Mouse (Mus musculus) forebrain, embryonic 14.5 days (tissue): ENCODE measurements at regions not wholly inside any gene's neighbourhood (a gene's known extent, or its start where the extent isn't known, plus 50 kb on each side); places are given as distances from the start of the nearest gene placed in this dataset.

Experiments used
- ATAC-seq: fragments of 200-750 bp; cut with Nextera tagmentation; 2 replicates; pipeline ENCODE4 v1.8.0; 2017; ENCODE audit warnings: mild to moderate bottlenecking, moderate library complexity
- DNase-seq: peaks from one replicate; pipeline ENCODE4 v3.0.0-alpha.2; 2015; ENCODE audit warnings: low spot score
- H3K27ac ChIP-seq: fragments of 300-500 bp; sonication (generic); 2 replicates; pipeline ENCODE4 v1.5.1; 2014; ENCODE audit warnings: low read depth, mild to moderate bottlenecking, control low read depth, low read length, moderate library complexity
- H3K27me3 ChIP-seq: fragments of 300-500 bp; sonication (generic); replicated peaks from 2 replicates; pipeline ENCODE4 v1.6.1; 2014; ENCODE audit warnings: low read length, control low read depth, mixed read lengths; ENCODE audit not compliant: control insufficient read depth, insufficient read depth
- H3K36me3 ChIP-seq: fragments of 300-500 bp; sonication (generic); 2 replicates; pipeline ENCODE4 v1.6.1; 2014; ENCODE audit warnings: low read length, control low read depth; ENCODE audit not compliant: control insufficient read depth, insufficient read depth
- H3K4me1 ChIP-seq: fragments of 300-500 bp; sonication (generic); 2 replicates; pipeline ENCODE4 v1.6.1; 2014; ENCODE audit warnings: antibody characterized with exemption, low read length, control low read depth; ENCODE audit not compliant: control insufficient read depth, insufficient read depth
- H3K4me2 ChIP-seq: fragments of 300-500 bp; sonication (generic); 2 replicates; pipeline ENCODE4 v1.6.1; 2014; ENCODE audit warnings: mild to moderate bottlenecking, control low read depth, low read length
- H3K4me3 ChIP-seq: fragments of 300-500 bp; sonication (generic); 2 replicates; pipeline ENCODE4 v1.5.1; 2014; ENCODE audit warnings: low read depth, low read length, control low read depth
- H3K9ac ChIP-seq: fragments of 300-500 bp; sonication (generic); 2 replicates; pipeline ENCODE4 v1.6.1; 2014; ENCODE audit warnings: mild to moderate bottlenecking, low read length, control low read depth, moderate library complexity
- H3K9me3 ChIP-seq: fragments of 300-500 bp; sonication (generic); replicated peaks from 2 replicates; pipeline ENCODE4 v1.6.1; 2016; ENCODE audit warnings: low read length, control low read depth, mixed read lengths; ENCODE audit not compliant: control insufficient read depth
- WGBS: fragments of 180-500 bp; shearing (Covaris S2); extraction: QIAGEN DNeasy Blood & Tissue Kit; methylation state at CpG from one replicate; pipeline ENCODE4 v1.1.7; 2014; 5-methylcytosine and 5-hydroxymethylcytosine counted together

DNA sequence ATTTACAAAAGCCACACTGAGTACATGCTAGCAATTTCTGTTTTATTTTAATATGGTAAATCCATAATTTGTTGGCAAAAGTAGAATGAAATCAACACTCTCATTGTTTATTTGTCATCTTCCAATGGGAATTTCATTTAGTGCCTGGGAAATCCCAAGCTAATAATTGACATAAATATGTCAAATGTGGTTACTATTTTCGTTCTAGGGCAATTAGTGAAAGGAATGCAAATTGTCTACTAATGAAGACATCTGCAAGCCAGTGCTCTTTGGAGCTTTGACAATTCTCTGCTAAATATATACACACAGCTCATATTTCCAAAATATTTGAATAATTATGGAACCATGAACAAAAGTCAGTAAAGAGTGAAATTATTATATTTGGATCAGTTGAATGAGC is 134.8 kb upstream of the 4933436I01Rik start:
- Histone ChIP-seq H3K9ac (no peak overlapping the region), H3K4me3 (no peak overlapping the region), H3K4me2 (no peak overlapping the region), H3K4me1 (no peaks in the 10 kb centered on the region), H3K27ac (no peak overlapping the region), H3K36me3 (no peaks in the 10 kb centered on the region), H3K27me3 (no peaks in the 10 kb centered on the region), H3K9me3 (no peaks in the 10 kb centered on the region)
- ATAC-seq (no peak), DNase-seq (peak; percentile 1)
- 42% methylated on average over 1 of the region's 1 CpGs for WGBS

DNA sequence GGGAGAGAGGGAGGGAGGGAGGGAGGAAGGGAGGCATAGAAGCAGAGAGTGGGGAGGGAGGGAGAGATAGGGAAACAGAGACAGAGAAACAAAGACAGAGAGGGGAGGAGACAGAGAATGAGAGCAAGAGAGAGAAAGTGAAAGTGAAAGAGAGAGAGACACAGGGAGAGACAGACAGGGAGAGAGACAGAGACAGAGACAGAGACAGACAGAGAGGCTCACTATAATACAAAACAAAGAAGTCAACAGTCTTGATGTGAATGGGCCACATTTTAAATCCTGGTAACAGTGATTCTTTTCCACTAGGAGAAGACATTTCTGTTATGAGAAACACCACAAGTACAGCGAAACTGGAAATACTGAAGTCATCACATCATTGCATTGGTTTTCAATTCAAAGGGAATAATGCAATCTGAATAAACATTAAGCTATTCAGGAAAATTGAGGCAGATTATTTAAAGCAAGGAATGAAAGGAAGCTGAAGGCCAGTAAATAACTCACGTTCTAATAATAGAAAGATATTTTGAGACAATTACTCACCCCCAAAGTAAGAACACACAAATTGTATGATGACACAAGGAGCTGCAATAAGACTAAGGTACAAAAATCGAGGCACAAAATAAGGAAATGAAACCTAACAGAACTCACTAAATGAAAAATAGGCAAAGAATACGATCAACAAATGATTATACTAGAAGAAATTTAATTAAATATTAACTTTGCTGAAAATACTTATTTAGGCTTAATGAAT is 122.9 kb upstream of the 4933436I01Rik start:
- no peak for ATAC-seq
- 79% methylated on average over 4 of the region's 4 CpGs for WGBS
- no peaks in the 10 kb centered on the region for H3K27me3 ChIP-seq
- DNase-seq: no peak
- H3K9me3 ChIP-seq: no peaks in the 10 kb centered on the region
- H3K9ac ChIP-seq: no peak overlapping the region
- H3K36me3 ChIP-seq: no peaks in the 10 kb centered on the region
- no peaks in the 10 kb centered on the region for H3K4me1 ChIP-seq
- no peak overlapping the region for H3K4me2 ChIP-seq
- H3K4me3 ChIP-seq: no peak overlapping the region
- no peak overlapping the region for H3K27ac ChIP-seq
